Mouse (Mus musculus): ENCODE data around the gene Uxt.

GRCm38 (mm10) chrX:20961477-20962378 lies at the start of gene Uxt:
- TF ChIP-seq CTCF (IDR thresholded peaks at IDR 0.05; ENCODE audit: borderline replicate concordance, control insufficient read depth, extremely low read depth, insufficient read depth, low read length, poor library complexity): no peak
- TF ChIP-seq POLR2A (IDR thresholded peaks at IDR 0.05; ENCODE audit: control insufficient read depth, extremely low read depth, insufficient read depth, low read length, poor library complexity): no peak

Measured in thymus, adult 2 months (tissue).